Mouse (Mus musculus) 3T3-L1 (cell line): ENCODE measurements around the gene Tns1.

Source experiments
- DNase-seq: peaks from one replicate; pipeline ENCODE4 v3.0.0-alpha.2; 2015; ENCODE audit warnings: low read depth, low spot score

Gene Tns1

GRCm38 (mm10) chr1:73935442-73936080 lies 188.7 kb downstream of the Tns1 start:
- DNase-seq, result no peak

DNA sequence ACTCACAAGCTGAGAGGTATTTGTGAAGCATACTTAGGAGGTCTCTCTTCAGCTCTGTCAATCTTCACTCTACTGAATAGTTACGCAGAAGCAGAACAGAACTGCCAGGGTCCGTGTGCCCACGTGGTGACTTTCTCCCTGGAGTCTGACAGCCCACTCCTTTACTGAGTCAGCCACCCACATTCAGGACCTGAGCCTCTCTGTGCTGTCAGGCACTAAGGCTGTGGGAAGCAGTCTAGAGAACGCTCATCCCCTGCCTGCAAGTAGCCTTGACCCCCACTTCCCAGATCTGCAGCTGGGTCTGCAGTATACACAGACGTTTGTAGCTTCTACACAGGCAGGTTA lies 191.1 kb downstream of the Tns1 start:
- no peak for DNase-seq

- DNase-seq, result no peak
These were observed 191.7 kb downstream of the Tns1 start for GRCm38 (mm10) chr1:73932421-73933145.

DNA sequence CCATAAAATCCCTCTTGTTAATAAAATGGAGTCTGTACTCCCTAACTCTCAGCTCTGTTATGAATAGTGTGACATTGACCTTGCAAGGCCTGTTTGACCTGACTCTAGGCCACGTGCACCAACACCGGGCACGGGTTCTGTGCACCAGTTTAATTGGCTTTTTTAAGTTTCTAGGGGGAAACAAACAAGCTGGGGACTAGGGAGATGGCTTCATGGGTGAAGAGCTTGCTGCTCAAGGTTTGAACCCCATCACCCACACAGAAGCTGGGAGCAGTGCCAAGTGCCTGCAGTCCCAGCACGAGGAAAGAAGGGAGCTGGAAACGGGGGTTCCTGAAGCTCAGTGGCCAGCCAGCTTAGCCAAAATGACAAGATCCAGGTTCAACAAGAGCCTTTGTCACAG lies 192.4 kb downstream of the Tns1 start:
- no peak for DNase-seq

GRCm38 (mm10) chr1:73930411-73931134 lies 193.7 kb downstream of the Tns1 start:
- no peak for DNase-seq

GRCm38 (mm10) chr1:73929952-73930329 lies 194.3 kb downstream of the Tns1 start:
- no peak for DNase-seq

- DNase-seq, result no peak
These were observed 194.9 kb downstream of the Tns1 start for GRCm38 (mm10) chr1:73929211-73929951.

DNA sequence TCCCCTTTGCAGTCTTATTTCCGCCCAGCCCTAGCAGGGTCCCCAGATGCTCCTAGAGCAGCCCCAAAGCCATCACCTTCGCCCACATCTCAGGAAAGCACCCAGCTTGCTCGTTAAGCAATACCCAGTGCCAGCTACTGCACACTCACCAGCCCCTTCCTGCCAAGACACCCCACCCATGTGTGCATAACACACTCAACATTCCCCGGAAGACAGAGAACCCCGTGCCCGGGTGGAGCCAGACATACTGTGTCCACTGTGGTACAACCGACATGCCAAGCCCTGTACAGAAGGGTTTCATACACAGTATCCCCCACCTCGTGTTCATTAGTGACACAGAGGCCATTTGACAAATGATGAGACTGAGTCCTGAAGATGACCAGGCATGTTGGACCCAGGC lies 195.9 kb downstream of the Tns1 start:
- DNase-seq, result no peak

- no peak for DNase-seq
These were observed 196.4 kb downstream of the Tns1 start for GRCm38 (mm10) chr1:73927819-73928218.

DNA sequence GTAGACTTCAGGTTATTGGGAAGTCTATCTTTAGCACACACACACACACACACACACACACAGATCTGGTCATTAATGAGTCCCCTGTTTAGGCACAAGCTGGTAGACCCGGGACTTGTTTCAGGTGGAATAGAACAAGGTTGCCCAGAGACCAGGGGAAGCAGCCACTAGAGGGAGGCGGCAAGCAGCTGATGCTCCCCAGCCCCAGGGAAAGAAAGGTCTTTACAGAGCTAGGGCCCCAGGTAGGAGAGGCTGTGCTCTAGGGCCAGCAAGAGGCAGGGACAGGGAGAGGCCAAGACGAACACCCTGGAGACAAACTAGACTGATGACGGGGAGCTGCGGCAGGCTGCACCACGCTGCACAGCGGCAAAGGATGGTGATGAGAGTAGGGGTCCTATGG lies 198.0 kb downstream of the Tns1 start:
- DNase-seq, result peak; percentile 41

GRCm38 (mm10) chr1:73924871-73925610 lies 199.2 kb downstream of the Tns1 start:
- no peak for DNase-seq

DNA sequence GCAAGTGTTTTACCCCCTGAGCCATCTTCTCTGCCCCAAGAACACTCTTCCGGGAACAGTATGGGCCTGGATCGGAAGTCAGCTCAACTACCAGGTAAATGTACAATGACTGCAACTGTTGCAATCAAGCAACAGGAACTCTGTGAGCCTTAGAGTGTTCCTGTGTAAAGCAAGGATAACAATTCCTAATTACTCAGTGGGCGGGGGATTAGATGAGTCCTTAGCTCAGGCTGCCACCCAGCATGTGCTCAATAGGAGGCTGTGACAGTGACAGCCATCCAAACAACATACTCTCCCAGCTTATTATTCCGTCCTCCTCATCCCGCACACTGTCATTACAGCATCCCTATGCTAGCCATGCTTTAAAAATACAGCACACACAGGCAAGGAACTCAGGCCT lies 200.0 kb downstream of the Tns1 start:
- DNase-seq, result no peak

- no peak for DNase-seq
These were observed 201.1 kb downstream of the Tns1 start for GRCm38 (mm10) chr1:73923185-73923584.

DNA sequence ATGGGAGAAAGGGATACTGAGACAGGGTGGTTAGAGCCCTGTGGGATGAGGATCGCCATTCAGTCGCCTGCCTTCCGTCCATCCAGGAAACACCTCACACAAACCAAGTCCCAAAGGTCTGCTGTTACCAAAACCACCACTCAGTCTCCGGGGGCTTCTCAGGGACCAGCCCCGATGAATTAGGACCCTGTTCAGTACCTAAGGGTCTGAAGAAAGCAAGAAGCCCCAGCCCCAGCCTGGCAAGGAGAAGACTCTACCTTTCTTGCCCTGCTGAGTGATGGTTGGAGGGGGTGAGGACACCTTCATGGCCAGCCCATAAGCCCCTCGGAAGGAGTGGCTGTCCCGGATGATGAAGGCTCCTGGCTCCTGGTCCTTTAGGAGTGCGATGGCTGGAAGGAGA lies 203.5 kb downstream of the Tns1 start:
- DNase-seq, result no peak

GRCm38 (mm10) chr1:73919909-73920308 lies 204.3 kb downstream of the Tns1 start:
- no peak for DNase-seq

DNA sequence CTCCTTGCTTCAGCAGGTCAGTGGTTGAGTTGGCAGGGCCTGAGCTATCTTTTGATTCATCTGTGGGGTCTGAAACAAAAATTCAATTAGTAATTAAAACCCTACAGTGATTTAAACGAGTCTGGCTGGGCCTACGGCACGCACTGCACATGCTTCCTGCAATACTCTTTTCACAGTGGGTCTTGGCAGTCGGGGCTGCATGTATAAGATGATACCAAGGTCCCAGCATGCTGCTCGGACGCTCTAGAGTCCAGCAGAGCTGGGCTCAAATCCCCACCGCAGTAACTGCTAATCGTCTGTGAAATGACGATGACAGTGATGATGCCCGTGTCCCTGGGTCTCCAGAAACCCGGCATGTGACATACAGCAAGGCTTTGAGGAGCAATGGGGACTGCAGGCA lies 206.2 kb downstream of the Tns1 start:
- no peak for DNase-seq

DNA sequence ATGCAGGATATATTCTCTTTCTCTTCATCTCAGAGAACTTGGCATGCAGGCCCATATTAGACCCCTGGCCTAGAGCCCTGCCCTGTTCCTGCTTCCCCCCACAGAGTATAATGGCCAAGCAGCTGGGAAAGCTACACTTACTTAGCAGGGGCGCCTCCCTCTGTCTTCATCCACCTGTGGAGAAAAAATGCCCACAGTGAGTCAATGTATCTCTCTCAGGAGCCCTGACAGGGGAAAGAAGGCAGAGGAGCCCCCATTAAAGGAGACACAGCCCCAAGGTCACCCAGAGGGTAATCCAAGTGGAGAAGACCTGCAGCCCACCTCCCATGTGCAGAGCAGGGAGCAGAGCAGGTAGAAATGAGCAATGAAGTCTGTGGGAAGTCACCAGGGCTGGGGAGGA lies 208.0 kb downstream of the Tns1 start:
- DNase-seq, result no peak

DNA sequence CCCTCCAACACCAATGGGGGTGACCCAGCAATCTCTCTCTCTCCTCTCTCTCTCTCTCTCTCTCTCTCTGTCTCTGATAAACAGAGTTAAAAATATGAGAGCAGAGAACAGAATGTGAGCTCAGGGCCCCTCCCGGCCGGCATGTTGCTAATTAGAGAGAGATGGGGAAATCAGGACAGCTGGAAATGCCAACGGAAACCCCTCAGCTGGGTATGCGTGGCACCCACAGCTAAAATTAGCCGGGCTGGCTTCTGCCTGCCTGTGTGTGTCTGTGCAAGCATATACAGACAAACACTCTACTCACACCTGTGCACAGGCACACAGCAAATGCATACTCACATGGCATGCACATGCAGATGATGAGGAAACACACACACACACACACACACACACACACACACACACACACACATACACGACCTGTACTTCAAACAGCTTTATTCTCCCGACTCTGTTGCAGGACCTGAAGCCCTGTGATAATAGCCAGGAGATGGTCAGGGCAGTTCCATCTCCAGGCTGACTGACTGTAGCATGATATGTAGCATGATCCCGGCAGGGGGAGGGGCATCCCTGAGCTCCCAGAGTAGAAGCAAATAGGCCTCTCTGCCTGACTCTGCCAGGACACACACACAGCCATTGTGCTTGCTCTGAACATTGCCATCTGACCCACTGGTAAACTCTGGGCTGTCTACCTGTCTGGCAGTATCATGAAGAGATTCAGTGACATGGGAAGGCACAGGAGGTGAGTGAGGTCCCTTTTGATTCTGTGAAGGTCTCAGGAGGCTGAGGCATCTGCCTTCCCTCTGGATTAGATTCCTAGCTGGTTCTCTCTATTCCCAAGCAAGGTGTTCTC lies 208.8 kb downstream of the Tns1 start:
- no peak for DNase-seq

- DNase-seq, result no peak
These were observed 210.2 kb downstream of the Tns1 start for GRCm38 (mm10) chr1:73914076-73914475.
